Mouse (Mus musculus): Measurements from ENCODE around the gene Hist1h2bn. TPM values are rescaled to one million over a fixed set of nuclear protein-coding genes. Genes with fewer than 3 reads are reported as not detected.
"Not testable (repeated sequence)": the region's sequence is repeated elsewhere in the genome, so short reads cannot be mapped to it uniquely, and the experiment has no call there.

The Hist1h2bn gene
- polyA plus RNA-seq, 1 experiment: 2.3 TPM

- H3K27me3 ChIP-seq (ENCODE audit: control insufficient read depth, insufficient read depth, low read length); H3K4me1 ChIP-seq (ENCODE audit: control insufficient read depth, insufficient read depth, low read length); H3K36me3 ChIP-seq (ENCODE audit: control insufficient read depth, insufficient read depth, low read length): not testable (repeated sequence)
- Histone ChIP-seq H3K27ac (ENCODE audit: control insufficient read depth, insufficient read depth, low read depth, low read length) (peak within 1 kb of the TSS; percentile 69), H3K4me3 (ENCODE audit: control insufficient read depth, low read depth, low read length) (peak within 1 kb of the TSS; percentile 39)
- TF ChIP-seq POLR2A (IDR thresholded peaks at IDR 0.05; ENCODE audit: control insufficient read depth, low read depth, low read length): peak; percentile 59; the same call in 1 of the 2 replicates
Observed at GRCm38 (mm10) chr13:21721757-21722372, 32.1 kb upstream of the Hist1h2bn start, which contains the start of gene Hist1h2bm. Gene Hist1h2bm (plus strand): TSS chr13:21722044.

GRCm38 (mm10) chr13:21722373-21722925, 31.5 kb upstream of the Hist1h2bn start:
- Histone ChIP-seq H3K4me3 (ENCODE audit: control insufficient read depth, low read depth, low read length) (no peak overlapping the region), H3K4me1 (ENCODE audit: control insufficient read depth, insufficient read depth, low read length) (peaks cover 4% of the 10 kb centered on the region; the same call in 1 of the 2 replicates), H3K36me3 (ENCODE audit: control insufficient read depth, insufficient read depth, low read length) (no peaks in the 10 kb centered on the region), H3K27me3 (ENCODE audit: control insufficient read depth, insufficient read depth, low read length) (no peaks in the 10 kb centered on the region), H3K27ac (ENCODE audit: control insufficient read depth, insufficient read depth, low read depth, low read length) (peak overlapping the region; percentile 63)
- no peak for TF ChIP-seq POLR2A (IDR thresholded peaks at IDR 0.05; ENCODE audit: control insufficient read depth, low read depth, low read length)
- TF ChIP-seq CTCF (IDR thresholded peaks at IDR 0.05; ENCODE audit: control insufficient read depth, insufficient read depth, insufficient replicate concordance, low read depth, low read length): no peak

- Histone ChIP-seq H3K27me3 (ENCODE audit: control insufficient read depth, insufficient read depth, low read length) (no peaks in the 10 kb centered on the region), H3K27ac (ENCODE audit: control insufficient read depth, insufficient read depth, low read depth, low read length) (no peak overlapping the region), H3K36me3 (ENCODE audit: control insufficient read depth, insufficient read depth, low read length) (no peaks in the 10 kb centered on the region), H3K4me3 (ENCODE audit: control insufficient read depth, low read depth, low read length) (no peak overlapping the region), H3K4me1 (ENCODE audit: control insufficient read depth, insufficient read depth, low read length) (peaks cover 2% of the 10 kb centered on the region; the same call in 1 of the 2 replicates)
- TF ChIP-seq CTCF (IDR thresholded peaks at IDR 0.05; ENCODE audit: control insufficient read depth, insufficient read depth, insufficient replicate concordance, low read depth, low read length): no peak
- no peak for TF ChIP-seq POLR2A (IDR thresholded peaks at IDR 0.05; ENCODE audit: control insufficient read depth, low read depth, low read length)
Observed at GRCm38 (mm10) chr13:21722993-21723836, 30.7 kb upstream of the Hist1h2bn start.

DNA sequence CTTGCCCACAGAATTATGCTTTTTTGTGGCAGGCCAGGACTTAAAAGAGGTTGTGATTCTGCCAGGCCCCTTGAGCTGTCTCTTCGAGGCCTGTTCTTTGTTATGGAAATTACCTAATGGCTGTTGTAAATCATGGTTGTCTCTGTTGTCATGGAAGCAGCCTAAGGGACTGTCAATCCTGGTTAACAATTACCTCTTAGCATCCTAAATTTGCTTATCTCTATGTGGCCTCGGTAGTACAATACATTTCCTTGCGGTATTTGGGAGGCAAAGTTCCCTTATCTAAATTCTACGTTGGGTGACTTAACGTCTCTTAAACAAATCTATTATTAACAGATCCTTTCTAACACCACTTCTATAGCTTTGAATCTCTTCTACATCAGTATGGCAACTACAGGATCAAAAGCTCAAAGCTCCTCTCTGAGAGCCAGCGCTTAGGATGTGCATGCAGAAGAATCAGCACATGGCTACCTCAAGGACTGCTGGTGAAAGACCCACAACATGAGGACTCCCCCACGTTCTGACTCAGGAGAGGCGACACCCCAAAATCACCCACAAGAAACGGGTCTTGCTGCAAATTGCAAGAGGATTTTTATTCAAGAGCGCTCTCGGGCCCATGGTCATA, 25.9 kb upstream of the Hist1h2bn start:
- Histone ChIP-seq H3K36me3 (ENCODE audit: control insufficient read depth, insufficient read depth, low read length) (no peaks in the 10 kb centered on the region), H3K4me1 (ENCODE audit: control insufficient read depth, insufficient read depth, low read length) (no peaks in the 10 kb centered on the region), H3K4me3 (ENCODE audit: control insufficient read depth, low read depth, low read length) (no peak overlapping the region), H3K27me3 (ENCODE audit: control insufficient read depth, insufficient read depth, low read length) (no peaks in the 10 kb centered on the region), H3K27ac (ENCODE audit: control insufficient read depth, insufficient read depth, low read depth, low read length) (no peak overlapping the region)
- TF ChIP-seq POLR2A (IDR thresholded peaks at IDR 0.05; ENCODE audit: control insufficient read depth, low read depth, low read length): no peak
- TF ChIP-seq CTCF (IDR thresholded peaks at IDR 0.05; ENCODE audit: control insufficient read depth, insufficient read depth, insufficient replicate concordance, low read depth, low read length): no peak

DNA sequence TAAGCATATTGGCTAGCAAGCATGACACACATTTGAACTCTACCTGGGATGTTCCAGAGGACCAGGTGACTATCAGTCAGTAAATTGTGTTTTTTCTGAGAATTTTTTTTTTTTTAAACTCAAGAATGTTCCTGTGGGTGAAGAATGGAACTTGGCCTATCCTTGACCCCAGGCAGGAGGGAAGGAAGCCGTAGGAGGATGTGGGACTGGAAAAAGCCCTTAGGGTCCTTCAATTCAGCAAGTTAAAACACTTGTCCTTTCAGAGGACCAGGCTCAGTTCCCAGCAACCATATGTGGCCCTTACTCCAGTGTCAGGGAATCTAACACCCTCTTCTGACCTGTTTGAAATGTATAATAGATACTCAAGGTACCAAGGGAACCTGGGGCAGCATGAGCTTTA, 24.4 kb upstream of the Hist1h2bn start:
- Histone ChIP-seq H3K27me3 (ENCODE audit: control insufficient read depth, insufficient read depth, low read length) (no peaks in the 10 kb centered on the region), H3K27ac (ENCODE audit: control insufficient read depth, insufficient read depth, low read depth, low read length) (no peak overlapping the region), H3K4me1 (ENCODE audit: control insufficient read depth, insufficient read depth, low read length) (peaks cover 2% of the 10 kb centered on the region; the same call in 1 of the 2 replicates), H3K4me3 (ENCODE audit: control insufficient read depth, low read depth, low read length) (no peak overlapping the region), H3K36me3 (ENCODE audit: control insufficient read depth, insufficient read depth, low read length) (no peaks in the 10 kb centered on the region)
- TF ChIP-seq POLR2A (IDR thresholded peaks at IDR 0.05; ENCODE audit: control insufficient read depth, low read depth, low read length) (no peak), CTCF (IDR thresholded peaks at IDR 0.05; ENCODE audit: control insufficient read depth, insufficient read depth, insufficient replicate concordance, low read depth, low read length) (no peak)

DNA sequence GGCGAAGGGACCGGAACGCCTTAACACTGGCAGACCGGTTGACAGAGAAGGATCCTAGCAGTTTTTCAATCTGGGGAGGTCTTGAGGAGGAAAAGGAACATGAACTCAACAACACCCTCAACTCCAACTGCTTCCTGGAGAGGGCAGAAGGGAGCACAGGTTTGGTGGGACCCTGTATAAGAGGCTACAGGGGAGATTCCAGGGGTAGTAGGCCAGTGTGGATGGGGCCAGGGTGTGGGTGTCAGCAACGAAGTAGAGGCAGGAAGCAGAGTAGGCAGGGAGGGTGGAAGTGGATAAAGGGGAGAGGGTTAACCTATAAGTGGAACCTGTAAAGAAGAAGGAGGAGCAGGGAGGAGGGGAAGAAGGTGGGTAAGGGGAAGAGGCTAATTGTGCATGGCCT, 20.5 kb upstream of the Hist1h2bn start:
- Histone ChIP-seq H3K4me1 (ENCODE audit: control insufficient read depth, insufficient read depth, low read length) (peaks cover 4% of the 10 kb centered on the region), H3K36me3 (ENCODE audit: control insufficient read depth, insufficient read depth, low read length) (no peaks in the 10 kb centered on the region), H3K4me3 (ENCODE audit: control insufficient read depth, low read depth, low read length) (no peak overlapping the region), H3K27ac (ENCODE audit: control insufficient read depth, insufficient read depth, low read depth, low read length) (no peak overlapping the region), H3K27me3 (ENCODE audit: control insufficient read depth, insufficient read depth, low read length) (no peaks in the 10 kb centered on the region)
- TF ChIP-seq POLR2A (IDR thresholded peaks at IDR 0.05; ENCODE audit: control insufficient read depth, low read depth, low read length) (no peak), CTCF (IDR thresholded peaks at IDR 0.05; ENCODE audit: control insufficient read depth, insufficient read depth, insufficient replicate concordance, low read depth, low read length) (no peak)

Measured in testis, adult 2 months (tissue).